Mouse (Mus musculus) CH12.LX (cell line): ENCODE data around the gene Fat3.

Experiments used
- CHD1 ChIP-seq: IDR thresholded peaks from 2 replicates; pipeline ENCODE4 v1.6.1; 2012; ENCODE audit warnings: low read depth, low read length, improper control_type of control experiment, inconsistent platforms
- CTCF ChIP-seq, 2 experiments: IDR thresholded peaks in 1 of 2; conservative IDR thresholded peaks in 1 of 2; 2 replicates each; pipeline ENCODE4 v1.5.1; 2011 to 2012; ENCODE audit warnings: low read depth in 2 of 2, low read length in 2 of 2, improper control_type of control experiment in 1 of 2, inconsistent platforms in 1 of 2, mild to moderate bottlenecking in 1 of 2, moderate library complexity in 1 of 2
- E2F4 ChIP-seq: IDR thresholded peaks from 2 replicates; pipeline ENCODE4 v1.6.1; 2011; ENCODE audit warnings: low read depth, low read length, improper control_type of control experiment; ENCODE audit not compliant: insufficient replicate concordance
- EP300 ChIP-seq: IDR thresholded peaks from 2 replicates; pipeline ENCODE4 v1.6.1; 2011; ENCODE audit warnings: low read length, improper control_type of control experiment
- HCFC1 ChIP-seq: IDR thresholded peaks from 2 replicates; pipeline ENCODE4 v1.6.1; 2012; ENCODE audit warnings: low read depth, mild to moderate bottlenecking, inconsistent platforms, low read length, improper control_type of control experiment
- MEF2A ChIP-seq: IDR thresholded peaks from 2 replicates; pipeline ENCODE4 v1.6.1; 2014; ENCODE audit warnings: low read depth, mild to moderate bottlenecking, inconsistent platforms, low read length, improper control_type of control experiment, borderline replicate concordance
- NELFE ChIP-seq: IDR thresholded peaks from 2 replicates; pipeline ENCODE4 v1.6.1; 2011; ENCODE audit warnings: low read depth, low read length, improper control_type of control experiment
- POLR2A ChIP-seq: IDR thresholded peaks from 2 replicates; pipeline ENCODE4 v1.6.1; 2011; ENCODE audit warnings: low read depth, mild to moderate bottlenecking, improper control_type of control experiment, low read length
- POLR2AphosphoS2 ChIP-seq: IDR thresholded peaks from 2 replicates; pipeline ENCODE4 v1.6.1; 2011; ENCODE audit warnings: low read depth, low read length, improper control_type of control experiment
- SIN3A ChIP-seq: IDR thresholded peaks from 2 replicates; pipeline ENCODE4 v1.6.1; 2012; ENCODE audit warnings: low read length, improper control_type of control experiment, inconsistent platforms

GRCm38 (mm10) chr9:16139300-16139699 lies 361.8 kb downstream of the Fat3 start:
- TF ChIP-seq CTCF (conservative IDR thresholded peaks at IDR 0.05 in 1 of 2, IDR thresholded peaks at IDR 0.05 in 1 of 2; ENCODE audit: low read depth in 2 of 2, low read length in 2 of 2) (no peak), POLR2A (no peak), SIN3A (no peak), EP300 (no peak), MEF2A (no peak), HCFC1 (no peak), E2F4 (no peak), POLR2AphosphoS2 (no peak), CHD1 (no peak), NELFE (no peak)
